Comparison of ENCODE assay signal across 8 mouse cellular contexts in the genomic region with DNA sequence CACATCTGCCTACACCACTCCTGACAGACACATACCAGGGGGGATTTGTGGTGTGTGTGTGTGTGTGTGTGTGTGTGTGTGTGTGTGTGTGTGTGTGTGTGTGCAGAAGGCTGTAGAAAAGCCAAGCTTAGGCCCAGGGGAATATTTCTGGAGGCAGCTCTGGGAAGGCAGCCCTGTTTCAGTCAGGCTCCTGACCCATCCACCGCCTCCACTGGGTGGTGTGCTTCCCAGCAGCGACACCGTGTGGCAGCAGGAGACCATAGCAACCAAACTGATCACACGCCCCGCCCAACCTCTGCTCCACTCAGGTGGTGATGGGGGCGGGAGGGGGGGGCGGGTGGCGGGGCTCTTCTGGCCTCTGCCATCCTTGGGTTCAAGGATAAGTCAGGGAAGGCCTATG. TPM values are rescaled to one million over a fixed set of nuclear protein-coding genes. Genes with fewer than 3 reads are reported as not detected.
A peak's percentile ranks its signal among the peaks of the same experiment; 100 is the strongest.
DNase-seq lines count a peak whose midpoint lies in the region; ATAC-seq lines count a peak whose summit lies in the region.

No protein-coding gene starts in this region.

- peak; percentile 60 for ATAC-seq in forebrain, embryonic 13.5 days

- H3K4me3 ChIP-seq in forebrain, embryonic 13.5 days = no peak overlapping the region

- 0% methylated on average over 6 of the region's 8 CpGs for WGBS in forebrain, embryonic 13.5 days

- peaks cover 5% of the 10 kb centered on the region; the same call in 1 of the 2 replicates for H3K27me3 ChIP-seq in forebrain, embryonic 13.5 days

- peak; percentile 93 for DNase-seq in NIH3T3 (ENCODE audit: low read depth)
- peak; percentile 42 for DNase-seq in c-Kit-positive CD71-positive TER-119-negative erythroid progenitor cells, embryonic 14.5 days (ENCODE audit: low read depth)
- DNase-seq in heart, postnatal 4 days = peak; percentile 91
- peak; percentile 76 to 80 for DNase-seq in layer of hippocampus, adult 8-10 months (ENCODE audit: low spot score in 2 of 2)
- DNase-seq in lung, postnatal 25 days (ENCODE audit: low spot score) = peak; percentile 83
- peak; percentile 87 for DNase-seq in right cerebral cortex, adult 18-20 months
- DNase-seq in thymus, postnatal 4 days = peak; percentile 88

- no peaks in the 10 kb centered on the region for H3K9me3 ChIP-seq in forebrain, embryonic 13.5 days (replicated peaks)

- no peak overlapping the region for H3K9ac ChIP-seq in forebrain, embryonic 13.5 days

- H3K4me1 ChIP-seq in forebrain, embryonic 13.5 days = peaks cover 7% of the 10 kb centered on the region

- peaks cover 25% of the 10 kb centered on the region for H3K36me3 ChIP-seq in forebrain, embryonic 13.5 days (ENCODE audit: poor library complexity, severe bottlenecking)

- H3K27ac ChIP-seq in forebrain, embryonic 13.5 days = no peak overlapping the region

- no peak overlapping the region for H3K4me2 ChIP-seq in forebrain, embryonic 13.5 days

RNA-seq across cellular contexts. Expression of gene Ppara, which starts 24.6 kb away (rescaled TPM):
- 0.44 and 0.63 TPM in 2 replicates for polyA plus RNA-seq in forebrain, embryonic 13.5 days (2015; fragmentation: Nextera tagmentation; extraction: Ambion mirVana)
- total RNA-seq in heart, postnatal 4 days (2021) = 10 to 100 TPM; 24.0 to 29.6 TPM
- 1 to 10 TPM; 2.8 to 5.1 (median 4.2) TPM for total RNA-seq in layer of hippocampus, adult 8-10 months (2022)

Comparison
In these comparisons a context has a peak if more than half of its experiments do, and no peak if none do; other contexts are left out.
1. DNase-seq: peak in every context shown above with its lines; median percentile 93 in NIH3T3; 91 in heart, postnatal 4 days; 88 in thymus, postnatal 4 days; 87 in right cerebral cortex, adult 18-20 months; 83 in lung, postnatal 25 days; 78 in layer of hippocampus, adult 8-10 months; 42 in c-Kit-positive CD71-positive TER-119-negative erythroid progenitor cells, embryonic 14.5 days.
2. RNA of gene Ppara, which starts 24.6 kb away (total RNA-seq): 24.0 to 29.6 TPM in heart, postnatal 4 days; 2.8 to 5.1 TPM in layer of hippocampus, adult 8-10 months; every median in the first group is over 4 times any median in the second.